Mouse (Mus musculus) liver, postnatal 0 days (tissue): ENCODE data around the gene Msx1. TPM values are rescaled to one million over a fixed set of nuclear protein-coding genes. Genes with fewer than 3 reads are reported as not detected.

Experiments
- ATAC-seq: fragments of 200-750 bp; cut with Nextera tagmentation; 2 replicates; pipeline ENCODE4 v1.8.0; 2017; ENCODE audit warnings: mild to moderate bottlenecking, moderate library complexity
- DNase-seq: peaks from one replicate; pipeline ENCODE4 v3.0.0-alpha.2; 2016
- H3K27ac ChIP-seq: fragments of 300-500 bp; sonication (generic); 2 replicates; pipeline ENCODE4 v1.5.1; 2014; ENCODE audit warnings: antibody characterized with exemption, moderate library complexity, mild to moderate bottlenecking, low read depth
- H3K27me3 ChIP-seq: fragments of 300-500 bp; sonication (generic); 2 replicates; pipeline ENCODE4 v1.6.1; 2014; ENCODE audit warnings: low read length, control low read depth, mixed read lengths; ENCODE audit not compliant: insufficient read depth
- H3K36me3 ChIP-seq: fragments of 300-500 bp; sonication (generic); replicated peaks from 2 replicates; pipeline ENCODE4 v1.6.1; 2014; ENCODE audit warnings: mild to moderate bottlenecking, control low read depth, low read length, moderate library complexity, mixed read lengths; ENCODE audit not compliant: insufficient read depth
- H3K4me1 ChIP-seq: fragments of 300-500 bp; sonication (generic); 2 replicates; pipeline ENCODE4 v1.6.1; 2014; ENCODE audit warnings: antibody characterized with exemption, mild to moderate bottlenecking, control low read depth; ENCODE audit not compliant: insufficient read depth
- H3K4me2 ChIP-seq: fragments of 300-500 bp; sonication (generic); 2 replicates; pipeline ENCODE4 v1.6.1; 2014; ENCODE audit warnings: low read depth, mild to moderate bottlenecking, low read length, moderate library complexity, mixed read lengths
- H3K4me3 ChIP-seq: fragments of 300-500 bp; sonication (generic); 2 replicates; pipeline ENCODE4 v1.5.1; 2014; ENCODE audit warnings: low read depth, low read length
- H3K9ac ChIP-seq: fragments of 300-500 bp; sonication (generic); replicated peaks from 2 replicates; pipeline ENCODE4 v1.6.1; 2014; ENCODE audit warnings: mild to moderate bottlenecking, moderate library complexity
- H3K9me3 ChIP-seq: fragments of 300-500 bp; sonication (generic); 2 replicates; pipeline ENCODE4 v1.6.1; 2016; ENCODE audit warnings: mild to moderate bottlenecking, control low read depth, low read length, mixed read lengths
- CTCF ChIP-seq: sonication (generic); IDR thresholded peaks from 2 replicates; pipeline ENCODE4 v1.5.1; 2016; ENCODE audit warnings: antibody characterized with exemption, low read depth
- EP300 ChIP-seq: IDR thresholded peaks from 2 replicates; pipeline ENCODE4 v1.6.1; 2016; ENCODE audit warnings: antibody characterized with exemption, low read depth, mild to moderate bottlenecking
- WGBS: fragments of 180-500 bp; shearing (Covaris S2); extraction: QIAGEN DNeasy Blood & Tissue Kit; methylation state at CpG from one replicate; pipeline ENCODE4 v1.1.7; 2014; ENCODE audit not compliant: insufficient replicate concordance; 5-methylcytosine and 5-hydroxymethylcytosine counted together
- polyA plus RNA-seq: library from polyadenylated mRNA; unstranded; fragments of >200 nt; fragmentation: Nextera tagmentation; extraction: Ambion mirVana; gene quantifications from 2 replicates; pipeline ENCODE4 v1.2.1, GENCODE M21; 2015

The Msx1 gene
- polyA plus RNA-seq, 1 experiment from 2014 or later, result not detected

GRCm38 (mm10) chr5:37805291-37805690, 19.1 kb downstream of the Msx1 start:
- no peak for ATAC-seq
- Histone ChIP-seq H3K9me3 (no peaks in the 10 kb centered on the region), H3K27ac (no peak overlapping the region), H3K4me1 (no peaks in the 10 kb centered on the region), H3K4me3 (no peak overlapping the region), H3K4me2 (no peak overlapping the region), H3K9ac (no peak overlapping the region), H3K27me3 (no peaks in the 10 kb centered on the region), H3K36me3 (no peaks in the 10 kb centered on the region)
- DNase-seq, result no peak
- TF ChIP-seq EP300 (no peak), CTCF (no peak)
- 82% methylated on average over 6 of the region's 6 CpGs for WGBS

- DNase-seq, result no peak
- H3K9me3 ChIP-seq, result no peaks in the 10 kb centered on the region
- H3K4me2 ChIP-seq, result no peak overlapping the region
- no peak overlapping the region for H3K4me3 ChIP-seq
- no peak for ATAC-seq
- 64% methylated on average over 8 of the region's 8 CpGs for WGBS
- no peak overlapping the region for H3K9ac ChIP-seq
- H3K36me3 ChIP-seq, result no peaks in the 10 kb centered on the region
- no peaks in the 10 kb centered on the region for H3K4me1 ChIP-seq
- no peak overlapping the region for H3K27ac ChIP-seq
- no peak for TF ChIP-seq CTCF
- TF ChIP-seq EP300, result no peak
- no peaks in the 10 kb centered on the region for H3K27me3 ChIP-seq
These were observed 19.8 kb downstream of the Msx1 start for GRCm38 (mm10) chr5:37804512-37805118.

- no peak overlapping the region for H3K9ac ChIP-seq
- DNase-seq (no peak), ATAC-seq (no peak)
- no peaks in the 10 kb centered on the region for H3K36me3 ChIP-seq
- TF ChIP-seq CTCF, result no peak
- no peak for TF ChIP-seq EP300
- WGBS, result 57% methylated on average over 6 of the region's 6 CpGs
- H3K4me1 ChIP-seq, result no peaks in the 10 kb centered on the region
- H3K4me3 ChIP-seq, result no peak overlapping the region
- no peak overlapping the region for H3K4me2 ChIP-seq
- H3K27me3 ChIP-seq, result no peaks in the 10 kb centered on the region
- H3K27ac ChIP-seq, result no peak overlapping the region
- H3K9me3 ChIP-seq, result no peaks in the 10 kb centered on the region
These were observed 27.1 kb downstream of the Msx1 start for GRCm38 (mm10) chr5:37797251-37797650.

- Histone ChIP-seq H3K9me3 (no peaks in the 10 kb centered on the region), H3K4me1 (no peaks in the 10 kb centered on the region), H3K27me3 (no peaks in the 10 kb centered on the region), H3K4me2 (no peak overlapping the region), H3K4me3 (no peak overlapping the region), H3K27ac (no peak overlapping the region), H3K9ac (no peak overlapping the region), H3K36me3 (no peaks in the 10 kb centered on the region)
- DNase-seq (no peak), ATAC-seq (no peak)
- 62% methylated on average over 5 of the region's 5 CpGs for WGBS
- TF ChIP-seq EP300 (no peak), CTCF (no peak)
These were observed 27.6 kb downstream of the Msx1 start for GRCm38 (mm10) chr5:37796751-37797150.

- H3K4me1 ChIP-seq, result no peaks in the 10 kb centered on the region
- no peak overlapping the region for H3K4me2 ChIP-seq
- no peak for DNase-seq
- H3K9ac ChIP-seq, result no peak overlapping the region
- 83% methylated on average over 6 of the region's 6 CpGs for WGBS
- no peaks in the 10 kb centered on the region for H3K9me3 ChIP-seq
- no peak overlapping the region for H3K4me3 ChIP-seq
- no peaks in the 10 kb centered on the region for H3K36me3 ChIP-seq
- H3K27me3 ChIP-seq, result no peaks in the 10 kb centered on the region
- TF ChIP-seq EP300, result no peak
- no peak for TF ChIP-seq CTCF
- no peak overlapping the region for H3K27ac ChIP-seq
- no peak for ATAC-seq
These were observed 28.7 kb downstream of the Msx1 start for GRCm38 (mm10) chr5:37795691-37796090.

DNA sequence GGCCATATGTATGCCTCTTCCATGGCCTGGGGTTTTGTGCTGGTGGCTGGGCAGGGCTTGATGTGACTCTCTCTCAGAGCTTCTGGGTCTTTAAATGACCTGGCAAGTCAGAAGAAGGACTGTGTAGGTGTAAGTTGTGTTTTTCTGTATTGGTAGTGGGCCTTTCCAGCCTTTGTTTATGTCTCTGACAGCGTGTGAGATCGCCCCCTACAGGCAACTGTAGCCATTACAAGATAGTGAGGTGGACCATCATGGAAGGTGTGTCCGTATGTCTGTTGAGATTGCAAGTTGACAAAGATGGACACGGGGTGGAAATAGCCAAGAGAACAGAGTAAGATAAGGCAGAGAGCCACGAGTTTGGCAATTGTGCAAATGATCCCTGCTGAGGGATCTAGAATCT, 32.2 kb downstream of the Msx1 start:
- Histone ChIP-seq H3K4me3 (no peak overlapping the region), H3K4me1 (no peaks in the 10 kb centered on the region), H3K36me3 (no peaks in the 10 kb centered on the region), H3K27ac (no peak overlapping the region), H3K9ac (no peak overlapping the region), H3K9me3 (no peaks in the 10 kb centered on the region), H3K4me2 (no peak overlapping the region), H3K27me3 (no peaks in the 10 kb centered on the region)
- DNase-seq (no peak), ATAC-seq (no peak)
- TF ChIP-seq EP300 (no peak), CTCF (no peak)
- 32% methylated on average over 5 of the region's 5 CpGs for WGBS
